ENCODE assay signal across 21 mouse cellular contexts in the genomic region with DNA sequence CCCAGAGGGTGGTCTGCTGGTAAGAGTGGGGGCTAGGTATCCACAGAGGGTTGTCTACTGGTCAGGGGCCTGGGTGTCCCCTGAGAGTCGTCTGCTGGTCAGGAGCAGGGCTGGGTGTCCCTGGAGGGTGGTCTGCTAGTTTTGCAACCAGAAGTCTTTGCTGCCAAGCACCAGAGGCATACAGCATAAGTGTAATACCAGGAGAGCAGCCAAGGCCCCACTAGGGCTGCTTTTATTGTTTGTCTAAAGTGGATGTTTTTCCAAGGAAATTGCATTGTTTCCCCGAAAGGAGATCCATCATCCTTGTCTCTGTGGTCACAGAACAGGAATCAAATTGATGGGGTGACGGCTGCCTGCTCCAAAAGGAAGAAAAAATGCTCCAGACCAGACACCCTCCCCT.
DNase-seq lines count a peak whose midpoint lies in the region; ATAC-seq and TF ChIP-seq lines count a peak whose summit lies in the region.
"Had no signal": no experiment of that assay in that cellular context is flagged by ENCODE, and none has a peak within 500 bp of the region (broad histone marks: within the 10 kb centered on the region; RNA-seq: fewer than 3 reads in every experiment).

No protein-coding gene starts in this region.

- H3K27ac ChIP-seq in kidney, postnatal 0 days, result no peak overlapping the region
- H3K27ac ChIP-seq in lung, postnatal 0 days (ENCODE audit: low read length), result no peak overlapping the region
- H3K27ac ChIP-seq: embryonic facial prominence, embryonic 15.5 days; forebrain, embryonic 10.5 days; heart, embryonic 10.5 days; hindbrain, embryonic 13.5 days had no signal

- no peak overlapping the region for H3K4me2 ChIP-seq in kidney, postnatal 0 days (ENCODE audit: low read length)
- no peak overlapping the region for H3K4me2 ChIP-seq in lung, postnatal 0 days (replicated peaks; ENCODE audit: low read depth, low read length)
- H3K4me2 ChIP-seq: embryonic facial prominence, embryonic 15.5 days; hindbrain, embryonic 13.5 days had no signal

- no peaks in the 10 kb centered on the region for H3K27me3 ChIP-seq in kidney, postnatal 0 days (ENCODE audit: insufficient read depth, low read length)
- H3K27me3 ChIP-seq in lung, postnatal 0 days (replicated peaks; ENCODE audit: insufficient read depth, low read length), result no peaks in the 10 kb centered on the region
- H3K27me3 ChIP-seq: embryonic facial prominence, embryonic 15.5 days; hindbrain, embryonic 13.5 days had no signal

- H3K4me1 ChIP-seq in kidney, postnatal 0 days (replicated peaks; ENCODE audit: insufficient read depth, low read length), result no peaks in the 10 kb centered on the region
- H3K4me1 ChIP-seq in lung, postnatal 0 days (ENCODE audit: insufficient read depth, low read depth, low read length), result no peaks in the 10 kb centered on the region
- H3K4me1 ChIP-seq in lung, adult 2 months (ENCODE audit: control insufficient read depth, insufficient read depth, low read length), result no peaks in the 10 kb centered on the region
- H3K4me1 ChIP-seq: embryonic facial prominence, embryonic 15.5 days; forebrain, embryonic 10.5 days; heart, embryonic 10.5 days; hindbrain, embryonic 13.5 days had no signal

- peak; percentile 42 for DNase-seq in kidney, postnatal 0 days (ENCODE audit: low spot score)
- DNase-seq in kidney, postnatal 10 days, result no peak
- DNase-seq in lung, postnatal 0 days (ENCODE audit: low spot score), result peak; percentile 52
- no peak for DNase-seq in lung, adult 2 months
- DNase-seq in lung, postnatal 10 days, result peak; percentile 14
- DNase-seq in heart, postnatal 10 days, result no peak
- DNase-seq: adrenal gland, adult 8-10 months; adrenal gland, postnatal 36 days; B cell, adult 2 months; cerebellum, adult 8-10 months; cerebellum, postnatal 14 days; embryo, embryonic 11 days; heart, postnatal 14 days had no signal

- H3K9ac ChIP-seq in kidney, postnatal 0 days (ENCODE audit: low read depth, low read length), result no peak overlapping the region
- no peak overlapping the region for H3K9ac ChIP-seq in lung, postnatal 0 days (replicated peaks; ENCODE audit: low read depth)
- H3K9ac ChIP-seq: embryonic facial prominence, embryonic 15.5 days; hindbrain, embryonic 13.5 days had no signal

- H3K4me3 ChIP-seq in kidney, postnatal 0 days (replicated peaks; ENCODE audit: low read depth, low read length), result no peak overlapping the region
- no peak overlapping the region for H3K4me3 ChIP-seq in lung, postnatal 0 days (ENCODE audit: low read depth, low read length)
- no peak overlapping the region for H3K4me3 ChIP-seq in lung, adult 2 months (replicated peaks; ENCODE audit: extremely low read depth, low read depth, low read length)
- H3K4me3 ChIP-seq: embryonic facial prominence, embryonic 15.5 days; erythroblast, embryonic 14.5 days; forebrain, embryonic 10.5 days; heart, embryonic 10.5 days; hindbrain, embryonic 13.5 days had no signal

- no peak for TF ChIP-seq EP300 in lung, postnatal 0 days (IDR thresholded peaks at IDR 0.05)

- intact Hi-C loops in heart, postnatal 10 days (cut with DNase I), result no loop called here

- 25% methylated on average over 3 of the region's 3 CpGs for WGBS in kidney, postnatal 0 days
- WGBS in lung, postnatal 0 days, result 28% methylated on average over 3 of the region's 3 CpGs
- 39% methylated on average over 3 of the region's 3 CpGs for WGBS in lung, adult 2 months

- no peaks in the 10 kb centered on the region for H3K9me3 ChIP-seq in kidney, postnatal 0 days (replicated peaks; ENCODE audit: low read length)
- no peaks in the 10 kb centered on the region for H3K9me3 ChIP-seq in lung, postnatal 0 days (ENCODE audit: low read length)
- H3K9me3 ChIP-seq: embryonic facial prominence, embryonic 15.5 days; forebrain, embryonic 10.5 days; G1E; heart, embryonic 10.5 days; hindbrain, embryonic 13.5 days had no signal

- no peaks in the 10 kb centered on the region for H3K36me3 ChIP-seq in kidney, postnatal 0 days (ENCODE audit: insufficient read depth, low read length)
- H3K36me3 ChIP-seq in lung, postnatal 0 days (ENCODE audit: insufficient read depth, low read length), result no peaks in the 10 kb centered on the region
- H3K36me3 ChIP-seq: embryonic facial prominence, embryonic 15.5 days; forebrain, embryonic 10.5 days; G1E; heart, embryonic 10.5 days; hindbrain, embryonic 13.5 days had no signal

- no peak for ATAC-seq in kidney, postnatal 0 days (replicated peaks; ENCODE audit: low FRiP score, low read depth)
- peak; percentile 46; the same call in 1 of the 2 replicates for ATAC-seq in lung, postnatal 0 days
- ATAC-seq: CD4-positive, CD25-positive, alpha-beta regulatory T cell, adult 4 months; forebrain, embryonic 14.5 days had no signal

- no peak for TF ChIP-seq POLR2A in lung, adult 2 months (IDR thresholded peaks at IDR 0.05; ENCODE audit: borderline replicate concordance, extremely low read depth, low read depth, low read length)

- no peak for TF ChIP-seq CTCF in kidney, postnatal 0 days (IDR thresholded peaks at IDR 0.05; ENCODE audit: low read depth)
- TF ChIP-seq CTCF in lung, postnatal 0 days (IDR thresholded peaks at IDR 0.05), result no peak
- TF ChIP-seq CTCF in lung, adult 2 months (IDR thresholded peaks at IDR 0.05; ENCODE audit: insufficient read depth, low read length), result no peak

Comparison
In these comparisons a context has a peak if more than half of its experiments do, and no peak if none do; other contexts are left out.
1. DNase-seq: peak in kidney, postnatal 0 days (single experiment), lung, postnatal 0 days (single experiment) and lung, postnatal 10 days (single experiment); none in kidney, postnatal 10 days (single experiment), lung, adult 2 months (single experiment) and heart, postnatal 10 days (0 of 2).